Mouse (Mus musculus) heart, embryonic 12.5 days (tissue): Measurements from ENCODE around the gene Ski. TPM values are rescaled to one million over a fixed set of nuclear protein-coding genes. Genes with fewer than 3 reads are reported as not detected.

Experiments used
- ATAC-seq: fragments of 200-750 bp; cut with Nextera tagmentation; 2 replicates; pipeline ENCODE4 v1.8.0; 2017; ENCODE audit warnings: moderate TSS enrichment, moderate library complexity; ENCODE audit not compliant: insufficient number of reproducible peaks, low FRiP score
- H3K27ac ChIP-seq: fragments of 300-500 bp; sonication (generic); 2 replicates; pipeline ENCODE4 v1.5.1; 2016; ENCODE audit warnings: mild to moderate bottlenecking, moderate library complexity; ENCODE audit not compliant: poor library complexity, severe bottlenecking
- H3K27me3 ChIP-seq: fragments of 300-500 bp; sonication (generic); replicated peaks from 2 replicates; pipeline ENCODE4 v1.6.1; 2016; ENCODE audit warnings: mild to moderate bottlenecking, moderate library complexity
- H3K36me3 ChIP-seq: fragments of 300-500 bp; sonication (generic); 2 replicates; pipeline ENCODE4 v1.6.1; 2016; ENCODE audit warnings: mild to moderate bottlenecking, moderate library complexity
- H3K4me1 ChIP-seq: fragments of 300-500 bp; sonication (generic); replicated peaks from 2 replicates; pipeline ENCODE4 v1.6.1; 2016; ENCODE audit warnings: mild to moderate bottlenecking
- H3K4me2 ChIP-seq: fragments of 300-500 bp; sonication (generic); 2 replicates; pipeline ENCODE4 v1.6.1; 2016; ENCODE audit warnings: mild to moderate bottlenecking, moderate library complexity
- H3K4me3 ChIP-seq: fragments of 300-500 bp; sonication (generic); 2 replicates; pipeline ENCODE4 v1.5.1; 2016; ENCODE audit warnings: mild to moderate bottlenecking
- H3K9ac ChIP-seq: fragments of 300-500 bp; sonication (generic); 2 replicates; pipeline ENCODE4 v1.6.1; 2016; ENCODE audit warnings: mild to moderate bottlenecking, moderate library complexity
- H3K9me3 ChIP-seq: fragments of 300-500 bp; sonication (generic); replicated peaks from 2 replicates; pipeline ENCODE4 v1.6.1; 2016; ENCODE audit warnings: mild to moderate bottlenecking, moderate library complexity
- WGBS: fragments of 180-500 bp; shearing (Covaris S2); methylation state at CpG from one replicate; pipeline ENCODE4 v1.1.7; 2016; 5-methylcytosine and 5-hydroxymethylcytosine counted together
- polyA plus RNA-seq: library from polyadenylated mRNA; unstranded; fragments of >200 nt; fragmentation: Nextera tagmentation; extraction: Ambion mirVana; gene quantifications from 2 replicates; pipeline ENCODE4 v1.2.1, GENCODE M21; 2016

Ski gene
- polyA plus RNA-seq, 1 experiment from 2014 or later, result 11.9 TPM

- 29% methylated on average over 8 of the region's 8 CpGs for WGBS
- peak overlapping the region; percentile 99 for H3K27ac ChIP-seq
- peaks cover 64% of the 10 kb centered on the region for H3K4me1 ChIP-seq
- H3K9me3 ChIP-seq, result no peaks in the 10 kb centered on the region
- ATAC-seq, result peak; percentile 5; the same call in 1 of the 2 replicates
- H3K36me3 ChIP-seq, result no peaks in the 10 kb centered on the region
- H3K9ac ChIP-seq, result peak overlapping the region; percentile 67
- no peaks in the 10 kb centered on the region for H3K27me3 ChIP-seq
- 0 out of 2 replicates have a peak overlapping the region, but pooled peaks have one; percentile 5 for H3K4me3 ChIP-seq
- H3K4me2 ChIP-seq, result peak overlapping the region; percentile 58
Observed at GRCm38 (mm10) chr4:155234371-155235310, 12.2 kb upstream of the Ski start.

GRCm38 (mm10) chr4:155233878-155234277 lies 11.5 kb upstream of the Ski start:
- ATAC-seq, result peak; percentile 48
- no peak overlapping the region for H3K4me3 ChIP-seq
- WGBS, result 10% methylated on average over 10 of the region's 10 CpGs
- no peaks in the 10 kb centered on the region for H3K36me3 ChIP-seq
- H3K27ac ChIP-seq, result peak overlapping the region; percentile 99
- H3K27me3 ChIP-seq, result no peaks in the 10 kb centered on the region
- H3K4me1 ChIP-seq, result peaks cover 61% of the 10 kb centered on the region
- H3K4me2 ChIP-seq, result peak overlapping the region; percentile 58
- no peaks in the 10 kb centered on the region for H3K9me3 ChIP-seq
- peak overlapping the region; percentile 67 for H3K9ac ChIP-seq

- Histone ChIP-seq H3K27ac (no peak overlapping the region), H3K9me3 (no peaks in the 10 kb centered on the region), H3K4me2 (no peak overlapping the region), H3K4me1 (peaks cover 27% of the 10 kb centered on the region), H3K9ac (no peak overlapping the region), H3K27me3 (no peaks in the 10 kb centered on the region), H3K36me3 (no peaks in the 10 kb centered on the region), H3K4me3 (no peak overlapping the region)
- WGBS, result 71% methylated on average over 5 of the region's 5 CpGs
- ATAC-seq, result no peak
Observed at GRCm38 (mm10) chr4:155228461-155228860, 6.1 kb upstream of the Ski start.

GRCm38 (mm10) chr4:155227986-155228385 lies 5.6 kb upstream of the Ski start:
- Histone ChIP-seq H3K27ac (no peak overlapping the region), H3K4me1 (peaks cover 23% of the 10 kb centered on the region), H3K4me3 (no peak overlapping the region), H3K4me2 (no peak overlapping the region), H3K27me3 (no peaks in the 10 kb centered on the region), H3K36me3 (no peaks in the 10 kb centered on the region), H3K9ac (no peak overlapping the region), H3K9me3 (no peaks in the 10 kb centered on the region)
- WGBS, result 81% methylated on average over 4 of the region's 4 CpGs
- no peak for ATAC-seq

GRCm38 (mm10) chr4:155225918-155226317 lies 3.5 kb upstream of the Ski start:
- H3K36me3 ChIP-seq, result no peaks in the 10 kb centered on the region
- ATAC-seq, result no peak
- H3K27me3 ChIP-seq, result no peaks in the 10 kb centered on the region
- H3K9ac ChIP-seq, result no peak overlapping the region
- 85% methylated on average over 5 of the region's 5 CpGs for WGBS
- no peak overlapping the region for H3K27ac ChIP-seq
- H3K4me2 ChIP-seq, result no peak overlapping the region
- peaks cover 11% of the 10 kb centered on the region for H3K4me1 ChIP-seq
- no peaks in the 10 kb centered on the region for H3K9me3 ChIP-seq
- no peak overlapping the region for H3K4me3 ChIP-seq

GRCm38 (mm10) chr4:155223594-155224528 lies 1.5 kb upstream of the Ski start:
- Histone ChIP-seq H3K4me2 (peak overlapping the region; percentile 75), H3K27me3 (no peaks in the 10 kb centered on the region), H3K27ac (peak overlapping the region; percentile 96), H3K36me3 (no peaks in the 10 kb centered on the region), H3K9me3 (no peaks in the 10 kb centered on the region), H3K4me3 (peak overlapping the region; percentile 98), H3K9ac (peak overlapping the region; percentile 86), H3K4me1 (peaks cover 30% of the 10 kb centered on the region)
- no peak for ATAC-seq
- 32% methylated on average over 20 of the region's 20 CpGs for WGBS

GRCm38 (mm10) chr4:155222841-155223593 lies 625 bp upstream of the Ski start:
- Histone ChIP-seq H3K4me2 (peak overlapping the region; percentile 75), H3K4me3 (peak overlapping the region; percentile 98), H3K9ac (peak overlapping the region; percentile 99), H3K9me3 (no peaks in the 10 kb centered on the region), H3K27ac (peak overlapping the region; percentile 96), H3K4me1 (peaks cover 39% of the 10 kb centered on the region), H3K27me3 (no peaks in the 10 kb centered on the region), H3K36me3 (no peaks in the 10 kb centered on the region)
- ATAC-seq, result peak; percentile 97
- WGBS, result 8% methylated on average over 112 of the region's 116 CpGs

- Histone ChIP-seq H3K9ac (peak overlapping the region; percentile 99), H3K9me3 (no peaks in the 10 kb centered on the region), H3K27ac (peak overlapping the region; percentile 80), H3K4me3 (peak overlapping the region; percentile 98), H3K4me1 (peaks cover 50% of the 10 kb centered on the region), H3K36me3 (no peaks in the 10 kb centered on the region), H3K4me2 (peak overlapping the region; percentile 97), H3K27me3 (no peaks in the 10 kb centered on the region)
- ATAC-seq, result no peak
- WGBS, result under 1% methylated on average over 88 of the region's 93 CpGs
Observed at GRCm38 (mm10) chr4:155221599-155222551, 517 bp downstream of the Ski start.

- peak overlapping the region; percentile 80 for H3K27ac ChIP-seq
- ATAC-seq, result no peak
- no peaks in the 10 kb centered on the region for H3K9me3 ChIP-seq
- peaks cover 58% of the 10 kb centered on the region for H3K4me1 ChIP-seq
- H3K27me3 ChIP-seq, result no peaks in the 10 kb centered on the region
- peak overlapping the region; percentile 98 for H3K4me3 ChIP-seq
- WGBS, result under 1% methylated on average over 7 of the region's 7 CpGs
- no peaks in the 10 kb centered on the region for H3K36me3 ChIP-seq
- H3K9ac ChIP-seq, result peak overlapping the region; percentile 99
- peak overlapping the region; percentile 97 for H3K4me2 ChIP-seq
Observed at GRCm38 (mm10) chr4:155221106-155221505, 1.3 kb downstream of the Ski start.
